Mouse (Mus musculus) heart, postnatal 0 days (tissue): ENCODE results near the gene Lztfl1.

Experiments
- CTCF ChIP-seq: IDR thresholded peaks from 2 replicates; pipeline ENCODE4 v1.5.1; 2016; ENCODE audit warnings: antibody characterized with exemption, control low read depth, low read depth
- EP300 ChIP-seq: IDR thresholded peaks from 2 replicates; pipeline ENCODE4 v1.6.1; 2016; ENCODE audit warnings: antibody characterized with exemption, low read depth

DNA sequence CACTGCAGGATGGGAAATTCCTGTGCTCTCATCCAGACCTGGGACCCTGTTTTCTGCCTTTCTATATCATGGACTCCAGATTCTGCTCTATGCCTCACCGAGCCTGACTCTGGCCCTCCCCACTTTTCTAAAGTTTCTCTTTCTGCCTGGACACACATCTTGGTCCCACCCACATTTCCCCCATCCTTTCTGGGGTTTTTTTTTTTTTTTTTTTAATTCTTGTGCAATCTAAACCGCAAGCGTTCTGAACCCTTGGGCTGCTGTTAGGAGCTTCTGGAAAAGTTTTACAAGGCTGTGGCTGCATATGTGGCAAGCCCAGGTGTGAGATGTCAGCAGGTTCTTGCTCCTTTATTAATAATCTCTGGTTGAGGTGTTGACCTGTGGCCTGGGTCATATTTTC is 33.8 kb downstream of the Lztfl1 start:
- no peak for TF ChIP-seq CTCF
- no peak for TF ChIP-seq EP300
